Mouse (Mus musculus) midbrain, embryonic 12.5 days (tissue): ENCODE measurements at regions not wholly inside any gene's neighbourhood (a gene's known extent, or its start where the extent isn't known, plus 50 kb on each side); places are given as distances from the start of the nearest gene placed in this dataset.

ENCODE experiments used
- ATAC-seq: fragments of 200-750 bp; cut with Nextera tagmentation; 2 replicates; pipeline ENCODE4 v1.8.0; 2017; ENCODE audit warnings: low read depth, moderate TSS enrichment, moderate library complexity; ENCODE audit not compliant: low FRiP score
- H3K27ac ChIP-seq: fragments of 300-500 bp; sonication (generic); replicated peaks from 2 replicates; pipeline ENCODE4 v1.5.1; 2016; ENCODE audit warnings: mild to moderate bottlenecking
- H3K27me3 ChIP-seq: fragments of 300-500 bp; sonication (generic); 2 replicates; pipeline ENCODE4 v1.6.1; 2016; ENCODE audit warnings: mild to moderate bottlenecking
- H3K36me3 ChIP-seq: fragments of 300-500 bp; sonication (generic); 2 replicates; pipeline ENCODE4 v1.6.1; 2016
- H3K4me1 ChIP-seq: fragments of 300-500 bp; sonication (generic); 2 replicates; pipeline ENCODE4 v1.6.1; 2016
- H3K4me2 ChIP-seq: fragments of 300-500 bp; sonication (generic); replicated peaks from 2 replicates; pipeline ENCODE4 v1.6.1; 2016; ENCODE audit warnings: mild to moderate bottlenecking, moderate library complexity
- H3K4me3 ChIP-seq: fragments of 300-500 bp; sonication (generic); 2 replicates; pipeline ENCODE4 v1.5.1; 2016; ENCODE audit warnings: mild to moderate bottlenecking
- H3K9ac ChIP-seq: fragments of 300-500 bp; sonication (generic); replicated peaks from 2 replicates; pipeline ENCODE4 v1.6.1; 2016; ENCODE audit warnings: mild to moderate bottlenecking, moderate library complexity
- H3K9me3 ChIP-seq: fragments of 300-500 bp; sonication (generic); 2 replicates; pipeline ENCODE4 v1.6.1; 2016; ENCODE audit warnings: mild to moderate bottlenecking
- WGBS: fragments of 180-500 bp; shearing (Covaris S2); methylation state at CpG from one replicate; pipeline ENCODE4 v1.1.7; 2016; 5-methylcytosine and 5-hydroxymethylcytosine counted together

DNA sequence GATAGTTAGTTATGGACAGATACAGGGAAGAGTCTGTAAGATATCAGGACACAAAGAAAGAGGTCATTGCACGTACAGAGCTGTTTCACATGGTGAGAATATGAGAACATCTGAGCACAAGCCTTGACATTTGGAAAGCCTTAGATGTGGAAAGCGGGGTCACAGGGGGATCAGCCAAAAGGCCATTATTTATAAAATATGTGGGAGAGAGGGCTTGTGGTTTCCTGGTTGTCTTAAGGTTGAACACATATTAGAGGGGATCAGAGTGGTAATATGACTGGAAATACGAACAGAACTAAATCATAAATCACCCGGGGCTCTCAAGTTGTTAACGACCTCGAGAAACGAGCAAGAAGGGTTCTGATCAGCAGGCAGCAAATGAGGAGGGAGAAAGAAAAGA, 68.2 kb downstream of the Ankrd7 start:
- no peaks in the 10 kb centered on the region for H3K4me1 ChIP-seq
- no peaks in the 10 kb centered on the region for H3K27me3 ChIP-seq
- 69% methylated on average over 7 of the region's 7 CpGs for WGBS
- H3K4me2 ChIP-seq = no peak overlapping the region
- H3K9ac ChIP-seq = no peak overlapping the region
- 0 out of 2 replicates have a peak, but pooled peaks have one; percentile 36 for ATAC-seq
- no peaks in the 10 kb centered on the region for H3K9me3 ChIP-seq
- no peak overlapping the region for H3K27ac ChIP-seq
- H3K36me3 ChIP-seq = no peaks in the 10 kb centered on the region
- no peak overlapping the region for H3K4me3 ChIP-seq

DNA sequence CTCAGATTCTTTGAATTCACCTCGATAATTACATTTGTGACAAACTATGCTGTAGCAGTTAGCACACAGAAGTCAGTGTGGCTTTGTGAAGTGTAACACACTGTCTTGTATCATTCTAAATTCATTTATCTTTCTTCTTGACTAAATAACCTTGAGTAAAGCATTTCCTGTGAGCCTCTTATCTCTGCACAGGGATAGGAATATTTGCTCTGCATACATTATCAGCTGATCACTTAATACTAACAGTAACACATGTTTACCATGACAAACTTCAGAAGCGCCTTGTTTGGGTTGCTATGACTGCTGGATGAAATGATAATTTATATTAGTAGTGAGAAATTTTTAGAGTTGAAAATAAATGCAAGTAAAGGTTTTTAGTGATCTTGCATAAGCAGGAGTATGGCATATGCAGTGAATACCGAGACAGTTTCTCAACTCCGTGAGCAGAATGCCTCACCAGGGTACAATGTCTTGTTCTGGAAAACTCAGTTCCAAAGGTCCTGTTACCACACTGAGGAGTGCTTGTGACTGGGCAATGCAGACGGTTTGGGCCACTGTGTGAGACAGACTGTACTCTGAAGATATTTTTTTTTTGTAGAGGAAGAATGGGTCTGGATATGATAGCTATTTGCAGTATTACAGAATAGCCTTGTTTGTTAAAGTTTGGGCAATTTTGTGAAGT, 80.0 kb downstream of the Ankrd7 start:
- H3K9ac ChIP-seq = no peak overlapping the region
- H3K4me3 ChIP-seq = no peak overlapping the region
- no peak overlapping the region for H3K4me2 ChIP-seq
- ATAC-seq = no peak
- H3K27me3 ChIP-seq = no peaks in the 10 kb centered on the region
- H3K27ac ChIP-seq = no peak overlapping the region
- no peaks in the 10 kb centered on the region for H3K36me3 ChIP-seq
- 83% methylated on average over 5 of the region's 5 CpGs for WGBS
- no peaks in the 10 kb centered on the region for H3K4me1 ChIP-seq
- H3K9me3 ChIP-seq = no peaks in the 10 kb centered on the region
